Mouse (Mus musculus): ENCODE measurements around the gene Dctn5.
A peak's percentile ranks its signal among the peaks of the same experiment; 100 is the strongest.

Dctn5 gene

DNA sequence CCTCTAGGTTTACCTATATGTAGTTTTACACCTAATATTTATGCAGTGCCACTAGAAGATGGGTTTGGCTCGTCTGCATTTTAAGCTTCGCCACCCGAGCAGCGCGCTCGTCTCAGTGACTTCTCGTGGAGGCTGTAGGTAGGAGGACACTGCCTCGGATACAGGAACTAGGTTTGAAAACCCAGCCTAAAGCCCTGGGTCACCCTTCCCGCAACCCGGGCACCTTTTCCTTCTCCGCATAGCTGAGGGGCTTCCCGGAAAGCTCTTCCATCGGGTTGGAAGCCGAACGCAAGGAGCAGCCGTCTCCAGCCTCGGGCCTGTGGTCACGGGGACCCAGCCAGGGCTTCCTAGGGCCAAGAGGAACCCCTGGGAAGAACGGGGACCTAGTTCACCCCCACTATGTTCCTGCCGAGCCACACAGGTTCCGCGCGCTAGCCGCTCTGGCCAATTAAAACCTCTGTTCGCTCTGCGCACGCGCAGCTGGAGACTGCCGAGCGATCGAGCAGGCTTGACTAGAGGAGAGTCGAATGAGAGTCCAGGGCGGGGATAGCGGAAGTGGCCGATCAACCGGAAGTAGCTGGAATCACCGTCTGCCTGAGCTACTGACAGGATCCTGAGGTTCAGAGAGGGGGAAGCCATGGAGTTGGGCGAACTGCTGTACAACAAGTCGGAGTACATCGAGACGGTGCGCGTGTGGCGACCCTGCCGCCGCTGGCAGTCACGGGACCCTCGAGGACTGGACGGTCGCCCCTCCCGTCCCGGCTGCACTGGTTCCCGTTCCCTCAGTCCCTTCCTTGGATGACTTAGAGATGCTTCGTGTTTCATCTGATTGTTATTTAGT lies at the start of gene Dctn5, which contains the start of gene Palb2:
Dctn5 (plus strand) TSS at position 545 of the 841 bp plus-strand sequence.
Palb2 (minus strand) TSS at position 489 of the 841 bp plus-strand sequence.
- DNase-seq (ENCODE audit: low read depth, low spot score), result peak; percentile 98

GRCm38 (mm10) chr7:122087195-122087982 lies 45.5 kb upstream of the Dctn5 start:
- no peak for DNase-seq (ENCODE audit: low read depth, low spot score)

GRCm38 (mm10) chr7:122094564-122095330 lies 38.1 kb upstream of the Dctn5 start:
- no peak for DNase-seq (ENCODE audit: low read depth, low spot score)

- no peak for DNase-seq (ENCODE audit: low read depth, low spot score)
Observed at GRCm38 (mm10) chr7:122098009-122098408, 34.8 kb upstream of the Dctn5 start.

DNA sequence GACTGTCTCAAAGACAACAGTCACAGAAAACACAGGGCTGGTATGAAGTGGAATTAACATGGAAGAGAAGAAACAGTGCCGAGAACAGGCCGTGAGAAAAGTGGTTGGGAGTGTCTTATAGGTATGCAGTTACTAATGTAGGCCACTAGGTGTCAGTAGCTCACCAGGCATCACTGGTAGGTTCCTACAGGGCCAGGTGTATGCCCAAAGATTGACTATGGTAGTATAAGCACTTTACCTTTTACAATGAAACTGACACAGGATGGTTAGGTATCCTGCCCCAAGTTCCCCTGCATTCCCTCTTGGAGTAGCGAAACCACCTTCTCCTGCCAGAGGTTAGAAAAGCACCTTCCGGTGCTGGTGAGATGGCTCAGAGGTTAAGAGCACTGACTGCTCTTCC lies 33.6 kb upstream of the Dctn5 start:
- DNase-seq (ENCODE audit: low read depth, low spot score), result peak; percentile 19

- DNase-seq (ENCODE audit: low read depth, low spot score), result peak; percentile 17
Observed at GRCm38 (mm10) chr7:122101014-122101746, 31.7 kb upstream of the Dctn5 start.

GRCm38 (mm10) chr7:122101747-122102244 lies 31.0 kb upstream of the Dctn5 start, which contains the start of gene Ndufab1:
TSS of gene Ndufab1 (minus strand) at chr7:122101886.
- DNase-seq (ENCODE audit: low read depth, low spot score), result peak; percentile 82

DNA sequence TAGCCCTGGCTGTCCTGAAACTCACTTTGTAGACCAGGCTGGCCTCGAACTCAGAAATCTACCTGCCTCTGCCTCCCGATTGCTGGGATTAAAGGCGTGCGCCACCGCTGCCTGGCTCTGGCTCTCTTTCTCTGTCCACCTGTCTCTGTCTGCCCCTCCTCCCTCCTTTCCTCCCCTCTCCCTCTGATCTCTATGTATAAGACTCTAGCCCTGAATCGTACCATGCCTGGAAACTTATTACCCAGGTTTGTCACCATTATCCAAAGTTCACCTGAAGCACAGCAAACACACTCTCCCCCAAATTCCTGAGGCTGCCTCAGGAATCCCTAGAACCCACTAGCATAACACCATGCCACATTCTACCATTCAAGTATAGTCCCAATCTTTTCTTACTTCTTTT lies 24.6 kb upstream of the Dctn5 start:
- no peak for DNase-seq (ENCODE audit: low read depth, low spot score)

- DNase-seq (ENCODE audit: low read depth, low spot score), result no peak
Observed at GRCm38 (mm10) chr7:122123518-122123917, 9.3 kb upstream of the Dctn5 start.

- DNase-seq (ENCODE audit: low read depth, low spot score), result no peak
Observed at GRCm38 (mm10) chr7:122125636-122126035, 7.2 kb upstream of the Dctn5 start.

DNA sequence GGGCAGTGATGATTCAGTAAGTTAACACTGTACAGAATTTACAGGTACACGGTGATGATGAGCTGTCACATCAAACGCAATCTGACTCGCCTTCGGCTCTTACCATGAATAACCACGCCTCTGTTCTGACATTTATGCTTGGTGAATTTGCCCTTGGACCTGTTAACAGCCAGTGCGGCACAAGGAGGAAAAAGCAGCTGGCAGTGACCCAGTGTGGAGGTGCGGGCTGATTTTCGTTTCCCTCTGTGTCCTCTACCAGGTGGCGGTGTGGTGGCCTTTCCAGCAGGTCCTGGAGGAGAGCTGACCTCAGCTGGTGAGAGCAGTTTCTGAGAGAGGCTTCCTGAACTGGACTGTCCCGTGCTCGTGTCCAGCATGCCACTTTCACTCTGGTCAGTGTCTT lies 5.9 kb upstream of the Dctn5 start:
- DNase-seq (ENCODE audit: low read depth, low spot score), result no peak

DNA sequence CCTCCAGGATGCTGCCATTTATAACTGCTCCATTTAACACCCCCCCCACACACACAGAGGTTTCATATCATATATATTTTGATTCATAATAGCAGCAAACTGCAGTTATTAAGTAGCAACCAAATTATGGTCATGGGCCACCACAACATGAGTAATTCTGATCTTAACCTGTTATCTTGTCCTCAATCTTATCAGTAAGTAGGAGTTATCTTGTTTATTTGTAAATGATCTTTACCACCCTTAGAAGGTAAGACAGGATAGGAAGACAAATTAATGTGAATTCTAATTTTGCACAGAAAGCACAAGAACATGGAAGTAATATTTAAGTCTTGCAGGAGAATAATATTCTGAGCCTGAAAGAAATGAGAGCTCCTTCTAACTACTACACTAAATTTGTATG lies 1.0 kb upstream of the Dctn5 start:
- no peak for DNase-seq (ENCODE audit: low read depth, low spot score)

- DNase-seq (ENCODE audit: low read depth, low spot score), result no peak
Observed at GRCm38 (mm10) chr7:122133338-122133625, 441 bp downstream of the Dctn5 start.

DNA sequence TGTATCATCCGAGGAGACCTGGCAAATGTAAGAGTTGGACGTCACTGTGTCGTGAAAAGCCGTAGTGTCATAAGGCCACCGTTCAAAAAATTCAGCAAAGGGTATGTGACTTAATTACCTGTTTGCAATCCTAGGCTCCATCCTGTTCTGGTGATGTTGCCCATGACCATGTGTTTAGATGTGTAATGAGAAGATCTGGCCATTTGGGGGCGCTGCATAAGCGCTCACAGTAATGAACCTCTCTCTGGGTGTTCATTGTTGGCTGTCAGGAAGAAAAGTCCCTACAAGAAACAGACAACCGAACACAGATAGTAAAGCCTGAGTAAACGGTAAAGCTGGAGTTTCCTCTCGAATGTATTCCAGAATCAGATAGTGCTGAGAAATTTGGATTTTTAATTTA lies 2.2 kb downstream of the Dctn5 start:
- DNase-seq (ENCODE audit: low read depth, low spot score), result no peak

DNA sequence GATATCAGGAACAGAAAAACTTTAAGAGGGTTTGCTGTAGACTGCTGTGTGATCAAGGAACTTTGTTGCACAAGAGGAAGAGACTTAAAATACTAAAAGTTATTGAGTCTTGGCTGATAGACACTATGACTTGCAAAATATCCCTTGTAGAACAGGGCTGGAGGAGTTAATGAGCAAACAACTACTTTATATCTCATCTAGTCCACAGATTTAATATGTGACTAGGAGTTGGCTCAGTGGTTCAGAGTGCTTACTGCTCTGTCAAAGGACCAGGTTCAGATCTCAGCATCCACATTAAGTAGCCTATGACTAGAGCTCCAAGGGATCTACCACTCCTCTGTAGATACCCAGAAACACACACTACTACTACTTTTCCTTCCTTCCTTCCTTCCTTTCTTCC lies 4.2 kb downstream of the Dctn5 start:
- no peak for DNase-seq (ENCODE audit: low read depth, low spot score)

DNA sequence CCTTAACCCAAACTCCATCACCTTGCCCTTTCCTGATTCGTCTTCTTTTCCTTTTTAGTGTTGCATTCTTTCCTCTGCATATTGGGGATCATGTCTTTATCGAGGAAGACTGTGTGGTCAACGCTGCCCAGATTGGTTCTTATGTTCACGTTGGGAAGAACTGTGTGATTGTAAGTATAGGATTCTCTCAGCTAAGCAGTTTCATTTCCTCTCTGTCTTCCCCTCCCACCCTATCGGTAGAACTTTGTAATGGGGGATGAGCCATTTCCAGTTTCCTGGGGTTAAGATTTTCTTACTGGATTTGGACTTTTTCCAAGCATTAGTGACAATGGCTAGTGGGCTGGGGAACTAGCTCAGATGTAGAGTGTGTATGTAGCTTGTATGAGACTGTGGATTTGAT lies 5.3 kb downstream of the Dctn5 start:
- no peak for DNase-seq (ENCODE audit: low read depth, low spot score)

DNA sequence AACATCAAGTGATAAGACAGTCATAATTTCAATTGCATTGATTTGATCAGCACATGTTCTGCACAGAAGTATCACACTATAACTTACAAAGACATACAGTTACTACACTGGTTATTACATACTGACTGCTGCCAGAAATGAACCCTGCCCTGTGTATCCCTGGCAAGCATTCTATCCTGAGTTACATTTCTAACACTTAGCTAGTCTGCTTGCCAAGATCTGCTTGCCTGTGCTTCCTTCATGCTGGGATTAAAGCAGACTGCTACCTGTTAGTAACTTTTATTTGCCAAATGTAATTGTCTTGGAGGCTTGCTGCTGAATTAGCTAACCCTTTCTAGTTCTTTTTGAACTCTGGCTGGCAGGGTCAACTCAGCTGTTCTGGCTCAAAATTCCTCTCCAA lies 8.2 kb downstream of the Dctn5 start:
- DNase-seq (ENCODE audit: low read depth, low spot score), result no peak

DNA sequence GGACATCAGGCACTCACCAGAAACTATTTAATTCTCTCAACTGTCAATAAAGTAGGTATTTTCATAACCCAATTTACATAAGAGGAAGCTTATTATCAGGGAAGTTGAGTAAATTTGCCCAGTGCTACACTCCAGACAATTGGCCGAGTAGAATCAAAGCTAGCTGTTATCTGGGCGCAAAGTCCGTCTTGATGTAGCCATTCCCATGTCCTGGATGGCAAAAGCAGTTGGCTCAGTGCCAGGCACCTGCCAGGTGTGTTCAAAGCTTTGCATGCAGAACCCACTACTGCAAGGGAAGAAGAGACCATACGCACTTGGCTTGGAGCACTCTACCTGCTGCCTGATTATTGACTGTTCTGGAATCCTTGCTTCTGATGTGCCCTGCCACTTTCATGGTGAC lies 19.6 kb downstream of the Dctn5 start:
- no peak for DNase-seq (ENCODE audit: low read depth, low spot score)

- no peak for DNase-seq (ENCODE audit: low read depth, low spot score)
Observed at GRCm38 (mm10) chr7:122158488-122158887, 25.6 kb downstream of the Dctn5 start.

DNA sequence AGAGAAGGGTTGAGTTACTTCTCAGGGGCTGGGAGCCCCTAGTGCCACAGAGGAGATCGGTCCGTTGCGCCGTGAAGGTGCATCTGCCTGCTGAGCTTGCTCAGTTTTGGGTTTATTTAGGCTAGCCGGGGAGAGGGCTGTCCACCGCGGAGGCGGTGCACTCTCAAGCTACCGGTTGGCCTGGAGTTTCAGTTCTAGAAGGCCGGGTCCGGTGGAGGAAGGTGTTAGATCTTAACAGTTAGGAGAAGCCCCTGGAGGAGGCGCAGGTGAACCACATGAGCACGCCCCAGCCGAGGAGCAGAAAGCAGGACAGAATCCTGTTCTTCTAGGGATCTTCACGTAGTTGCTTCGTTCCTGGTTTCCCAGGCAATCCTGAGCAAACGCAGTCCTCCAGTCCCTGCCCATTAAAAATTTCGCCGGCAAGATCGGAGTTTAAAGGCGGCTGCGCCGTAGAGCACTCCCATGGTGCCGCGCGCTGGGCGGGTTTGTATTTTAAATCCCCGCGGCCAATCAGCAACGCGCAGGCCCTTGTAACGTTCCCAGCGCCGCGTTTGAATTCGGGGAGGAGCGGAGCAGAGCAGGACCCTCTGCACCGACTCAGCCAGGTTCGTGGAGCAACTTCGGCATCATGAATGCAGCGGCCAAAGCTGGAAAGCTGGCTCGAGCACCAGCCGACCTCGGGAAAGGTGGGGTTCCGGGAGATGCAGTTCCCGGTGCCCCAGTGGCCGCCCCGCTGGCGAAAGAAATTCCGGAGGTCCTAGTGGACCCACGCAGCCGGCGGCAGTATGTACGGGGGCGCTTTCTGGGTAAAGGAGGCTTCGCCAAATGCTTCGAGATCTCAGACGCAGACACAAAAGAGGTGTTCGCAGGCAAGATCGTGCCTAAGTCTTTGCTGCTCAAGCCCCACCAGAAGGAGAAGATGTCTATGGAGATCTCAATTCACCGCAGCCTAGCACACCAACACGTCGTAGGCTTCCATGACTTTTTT lies 26.4 kb downstream of the Dctn5 start, which contains the start of gene Plk1:
Plk1 (plus strand) TSS at position 525 of the 988 bp plus-strand sequence.
- DNase-seq (ENCODE audit: low read depth, low spot score), result peak; percentile 61

Measured in retina, postnatal 7 days (tissue).